Mouse (Mus musculus) E14TG2a.4 (cell line): Measurements from ENCODE around the gene Insm2.

ENCODE experiments used
- H3K27me3 ChIP-seq: 2 replicates; pipeline ENCODE4 v1.6.1; 2014; ENCODE audit warnings: low read length, control low read depth; ENCODE audit not compliant: insufficient read depth
- H3K36me3 ChIP-seq: 2 replicates; pipeline ENCODE4 v1.6.1; 2014; ENCODE audit warnings: low read length, control low read depth; ENCODE audit not compliant: insufficient read depth
- H3K4me1 ChIP-seq: replicated peaks from 2 replicates; pipeline ENCODE4 v1.6.1; 2014; ENCODE audit warnings: low read depth, low read length, control low read depth
- H3K4me3 ChIP-seq: replicated peaks from 2 replicates; pipeline ENCODE4 v1.5.1; 2014; ENCODE audit warnings: mild to moderate bottlenecking, low read length
- H3K9me3 ChIP-seq: 2 replicates; pipeline ENCODE4 v1.6.1; 2014; ENCODE audit warnings: low read length, control low read depth
- CTCF ChIP-seq: conservative IDR thresholded peaks from 2 replicates; pipeline ENCODE4 v1.5.1; 2014; ENCODE audit warnings: low read length
- NANOG ChIP-seq: IDR thresholded peaks from 2 replicates; pipeline ENCODE4 v1.6.1; 2014; ENCODE audit warnings: borderline replicate concordance, low read length, mixed read lengths
- POU5F1 ChIP-seq: IDR thresholded peaks from 2 replicates; pipeline ENCODE4 v1.6.1; 2014; ENCODE audit warnings: low read length, borderline replicate concordance

Insm2 gene

GRCm38 (mm10) chr12:55598537-55598886 is 715 bp upstream of the Insm2 start:
- no peak for TF ChIP-seq NANOG
- TF ChIP-seq POU5F1 = no peak
- TF ChIP-seq CTCF = no peak
- Histone ChIP-seq H3K4me3 (peak overlapping the region; percentile 85), H3K4me1 (peaks cover 15% of the 10 kb centered on the region), H3K9me3 (no peaks in the 10 kb centered on the region), H3K27me3 (peaks cover 65% of the 10 kb centered on the region), H3K36me3 (no peaks in the 10 kb centered on the region)

- H3K36me3 ChIP-seq = no peaks in the 10 kb centered on the region
- peaks cover 68% of the 10 kb centered on the region for H3K27me3 ChIP-seq
Observed at GRCm38 (mm10) chr12:55599639-55600502, 644 bp downstream of the Insm2 start.

GRCm38 (mm10) chr12:55600503-55600994 is 1.3 kb downstream of the Insm2 start:
- Histone ChIP-seq H3K27me3 (peaks cover 67% of the 10 kb centered on the region), H3K4me1 (peaks cover 15% of the 10 kb centered on the region), H3K36me3 (no peaks in the 10 kb centered on the region), H3K9me3 (no peaks in the 10 kb centered on the region), H3K4me3 (peak overlapping the region; percentile 85)
- TF ChIP-seq CTCF (no peak), NANOG (no peak), POU5F1 (no peak)

More at GRCm38 (mm10) chr12:55599639-55600502, 644 bp downstream of the Insm2 start:
- H3K4me3 ChIP-seq = peak overlapping the region; percentile 85
- TF ChIP-seq NANOG (no peak), CTCF (no peak), POU5F1 (no peak)
- no peaks in the 10 kb centered on the region for H3K9me3 ChIP-seq
- peaks cover 15% of the 10 kb centered on the region for H3K4me1 ChIP-seq

GRCm38 (mm10) chr12:55604411-55604810 is 5.2 kb downstream of the Insm2 start:
- Histone ChIP-seq H3K4me1 (peaks cover 7% of the 10 kb centered on the region; the same call in 1 of the 2 replicates), H3K9me3 (no peaks in the 10 kb centered on the region), H3K27me3 (peaks cover 30% of the 10 kb centered on the region), H3K4me3 (no peak overlapping the region), H3K36me3 (no peaks in the 10 kb centered on the region)
- no peak for TF ChIP-seq NANOG
- no peak for TF ChIP-seq POU5F1
- TF ChIP-seq CTCF = no peak

GRCm38 (mm10) chr12:55607902-55608301 is 8.7 kb downstream of the Insm2 start:
- H3K9me3 ChIP-seq = no peaks in the 10 kb centered on the region
- no peaks in the 10 kb centered on the region for H3K36me3 ChIP-seq
- no peaks in the 10 kb centered on the region for H3K4me1 ChIP-seq
- no peak for TF ChIP-seq CTCF
- TF ChIP-seq POU5F1 = no peak
- TF ChIP-seq NANOG = no peak
- no peak overlapping the region for H3K4me3 ChIP-seq
- peaks cover 6% of the 10 kb centered on the region; the same call in 1 of the 2 replicates for H3K27me3 ChIP-seq

GRCm38 (mm10) chr12:55610812-55611211 is 11.6 kb downstream of the Insm2 start:
- H3K9me3 ChIP-seq = no peaks in the 10 kb centered on the region
- H3K27me3 ChIP-seq = no peaks in the 10 kb centered on the region
- TF ChIP-seq POU5F1 = no peak
- no peak for TF ChIP-seq CTCF
- TF ChIP-seq NANOG = no peak
- no peaks in the 10 kb centered on the region for H3K4me1 ChIP-seq
- no peaks in the 10 kb centered on the region for H3K36me3 ChIP-seq
- H3K4me3 ChIP-seq = no peak overlapping the region

- Histone ChIP-seq H3K9me3 (no peaks in the 10 kb centered on the region), H3K27me3 (no peaks in the 10 kb centered on the region)
Observed at GRCm38 (mm10) chr12:55620321-55620720, 21.1 kb downstream of the Insm2 start.

GRCm38 (mm10) chr12:55622615-55623245 is 23.5 kb downstream of the Insm2 start:
- TF ChIP-seq CTCF (no peak), POU5F1 (no peak), NANOG (no peak)
- H3K4me1 ChIP-seq = peaks cover 10% of the 10 kb centered on the region
- H3K27me3 ChIP-seq = no peaks in the 10 kb centered on the region
- no peak overlapping the region for H3K4me3 ChIP-seq
- no peaks in the 10 kb centered on the region for H3K9me3 ChIP-seq
- H3K36me3 ChIP-seq = no peaks in the 10 kb centered on the region

More at GRCm38 (mm10) chr12:55620321-55620720, 21.1 kb downstream of the Insm2 start:
- no peaks in the 10 kb centered on the region for H3K36me3 ChIP-seq
- H3K4me1 ChIP-seq = no peaks in the 10 kb centered on the region
- H3K4me3 ChIP-seq = no peak overlapping the region
- TF ChIP-seq NANOG (no peak), CTCF (no peak), POU5F1 (no peak)
